Mouse (Mus musculus) T-helper 2 cell (primary cell): ENCODE data around the gene Stoml2.

ENCODE experiments used
- in situ Hi-C: fragments of 300-600 bp; cut with MboI, MseI; formaldehyde crosslinking; loops from one replicate; pipeline ENCODE4 v1.15.1; 2025; ENCODE audit warnings: high pct_unique_total_duplicates

Stoml2 gene

DNA sequence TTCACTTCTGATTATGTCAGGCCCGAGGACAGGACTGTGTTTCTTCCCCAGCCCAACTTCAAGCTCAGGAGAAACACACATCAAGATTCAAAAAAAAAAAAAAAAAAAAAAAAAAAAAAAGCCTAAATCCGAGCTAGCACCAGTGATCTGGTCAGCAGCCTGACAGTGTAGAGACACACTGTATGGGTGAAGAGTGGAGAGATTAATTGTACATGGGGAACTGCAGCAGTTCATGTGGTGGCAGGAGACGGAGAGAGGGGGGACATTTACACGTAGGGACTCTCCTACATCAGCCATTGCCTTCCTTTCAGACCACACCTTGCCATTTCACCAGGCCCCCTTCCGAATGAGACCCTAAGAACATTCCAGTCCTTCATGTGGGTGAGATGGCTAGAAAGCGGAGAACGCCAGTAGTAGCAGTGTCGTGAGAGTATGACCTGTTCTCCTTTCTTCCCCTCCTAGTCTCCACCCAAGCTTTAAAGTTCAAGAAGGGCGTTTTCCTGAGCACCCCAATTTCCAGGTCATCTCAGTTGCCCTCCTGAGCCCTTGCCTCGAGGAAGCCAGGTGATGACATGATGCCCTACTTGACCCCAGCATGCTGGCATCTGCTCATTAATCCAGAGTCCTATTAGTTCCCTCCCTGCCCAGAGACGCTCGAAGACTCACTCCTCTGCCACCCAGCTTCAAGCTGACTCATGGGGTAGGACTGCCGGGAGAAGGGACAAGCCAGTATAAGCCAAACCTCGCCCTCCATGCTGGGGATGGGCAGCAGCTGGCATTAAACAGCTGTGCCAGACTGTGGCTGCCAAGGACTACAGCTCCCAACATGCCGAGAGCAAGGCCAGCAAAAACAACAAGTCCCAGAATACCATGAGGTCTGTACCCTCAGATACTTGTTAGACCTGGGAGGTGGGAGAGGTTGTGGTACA is 7.3 kb upstream of the Stoml2 start:
- in situ Hi-C loops: no loop called here

GRCm38 (mm10) chr4:43037860-43038566 is 6.5 kb upstream of the Stoml2 start:
- in situ Hi-C loops: no loop called here

- in situ Hi-C loops: no loop called here
Observed at GRCm38 (mm10) chr4:43036356-43036755, 4.8 kb upstream of the Stoml2 start.

GRCm38 (mm10) chr4:43035851-43036250 is 4.3 kb upstream of the Stoml2 start:
- in situ Hi-C loops: no loop called here

DNA sequence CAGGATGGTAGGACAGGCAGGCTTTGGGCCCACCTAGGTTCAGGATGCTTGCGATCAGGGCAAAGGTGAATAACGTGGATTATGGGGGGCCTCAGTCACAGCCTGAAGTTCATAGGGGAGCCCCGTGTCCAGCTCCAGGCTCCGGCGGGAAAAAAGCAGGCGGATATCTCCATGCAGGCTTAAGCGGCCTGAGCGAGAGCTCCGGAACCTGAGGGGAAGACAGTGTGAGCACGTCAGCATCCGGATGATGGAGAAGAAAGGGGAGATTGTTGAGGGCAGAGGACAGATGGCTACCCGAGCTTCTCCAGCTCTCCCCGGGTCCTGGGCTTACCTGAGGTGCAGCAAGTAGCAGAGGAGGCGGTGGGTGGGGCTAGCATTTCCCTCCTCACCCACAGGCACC is 2.0 kb upstream of the Stoml2 start:
- in situ Hi-C loops: no loop called here

DNA sequence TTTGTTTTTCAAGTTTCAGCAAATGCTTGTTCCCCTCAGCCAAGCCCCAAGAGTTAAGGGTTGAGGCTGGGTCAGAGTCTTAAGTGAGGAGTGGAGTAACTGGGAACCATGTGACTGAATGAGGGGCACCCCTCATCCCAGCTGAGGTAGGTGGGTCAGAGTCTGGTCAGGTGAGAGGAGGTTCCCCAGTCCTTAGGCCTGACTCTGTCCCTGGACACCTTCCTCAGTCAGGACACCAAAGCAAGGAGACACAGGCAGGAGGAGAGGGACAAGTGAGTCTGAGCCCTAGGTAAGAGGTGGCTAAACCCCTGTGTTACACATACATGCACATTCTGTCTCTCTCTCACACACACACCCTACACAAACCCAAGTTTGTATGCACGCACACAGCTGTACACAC is 991 bp upstream of the Stoml2 start:
- in situ Hi-C loops: no loop called here

DNA sequence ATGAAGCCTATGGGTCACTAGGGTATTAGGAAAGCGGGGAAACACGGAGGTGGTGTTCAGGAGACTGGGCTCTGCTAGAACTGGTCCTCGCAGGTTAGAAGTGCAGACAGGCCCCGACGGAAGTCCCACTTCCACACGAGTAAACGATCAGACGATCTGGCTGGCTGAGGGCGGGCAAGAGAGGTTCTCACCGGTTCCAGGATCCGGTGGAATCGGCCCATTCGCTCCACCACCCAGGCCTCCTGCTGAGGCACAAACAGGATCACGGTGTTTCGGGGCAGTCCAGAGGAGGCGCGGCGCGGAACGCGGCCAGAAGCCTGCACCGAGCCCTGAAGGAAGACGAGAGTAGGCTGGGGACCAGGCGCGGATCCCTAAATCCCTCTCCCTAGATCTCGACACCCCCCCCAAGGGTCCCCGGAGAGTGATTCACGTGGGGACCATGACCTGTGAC is 705 bp downstream of the Stoml2 start:
- in situ Hi-C loops: no loop called here

DNA sequence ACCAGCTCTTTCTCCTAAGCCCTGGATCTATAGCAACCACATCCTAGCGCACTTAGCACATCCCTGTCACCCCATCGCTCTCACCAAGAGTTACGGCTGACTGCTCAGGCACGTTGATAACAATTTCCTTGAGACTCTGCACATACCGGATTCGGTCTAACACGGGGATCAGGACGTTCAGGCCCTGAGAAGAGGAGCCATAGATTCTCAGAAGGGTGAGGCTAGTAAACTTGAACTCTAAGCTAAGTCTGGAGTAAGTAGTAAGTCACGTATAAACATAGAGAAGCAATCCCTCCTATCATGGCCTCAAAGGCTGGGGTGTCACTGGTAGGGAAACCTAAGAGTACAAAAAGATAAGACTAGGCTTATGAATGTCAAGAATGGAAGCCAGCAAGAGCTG is 1.2 kb downstream of the Stoml2 start:
- in situ Hi-C loops: no loop called here

- in situ Hi-C loops: loop anchor here (5.0 to 10.0 kb wide), 2 partner anchors 77 to 535 kb away; partner anchors contain the start of genes Creb3 and Tln1
Observed at GRCm38 (mm10) chr4:43029749-43030148, 1.8 kb downstream of the Stoml2 start.

GRCm38 (mm10) chr4:43029121-43029520 is 2.4 kb downstream of the Stoml2 start:
- in situ Hi-C loops: loop anchor here (5.0 to 10.0 kb wide), 2 partner anchors 77 to 536 kb away; partner anchors contain the start of genes Creb3 and Tln1

- in situ Hi-C loops: loop anchor here (5.0 to 10.0 kb wide), 2 partner anchors 73 to 539 kb away; partner anchors contain the start of genes Creb3 and Tln1
Observed at GRCm38 (mm10) chr4:43025084-43025960, 6.2 kb downstream of the Stoml2 start, which contains the start of gene Pigo. Gene Pigo (minus strand): TSS chr4:43025819.

DNA sequence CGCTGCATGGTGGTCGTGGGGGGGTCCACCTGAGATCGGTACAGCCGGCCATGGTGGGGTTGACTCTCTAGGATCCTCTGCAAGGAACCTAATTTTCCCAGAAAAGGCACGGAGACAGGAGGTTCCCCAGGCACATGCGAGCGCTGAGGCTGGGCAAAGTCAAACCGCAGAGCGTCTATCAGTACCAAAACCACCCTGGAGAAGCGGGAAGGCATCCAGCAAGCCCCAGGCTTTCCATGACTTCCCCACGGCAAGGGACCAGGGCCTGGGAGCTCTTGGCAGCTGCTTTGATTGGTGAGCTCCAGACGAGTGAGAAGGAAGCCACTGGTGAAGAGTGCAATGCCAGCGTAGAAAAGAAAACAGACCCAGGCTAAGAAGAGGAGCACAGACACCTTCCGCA is 6.8 kb downstream of the Stoml2 start:
- in situ Hi-C loops: loop anchor here (5.0 to 10.0 kb wide), 2 partner anchors 72 to 540 kb away; partner anchors contain the start of genes Creb3 and Tln1

GRCm38 (mm10) chr4:43021341-43021740 is 10.2 kb downstream of the Stoml2 start:
- in situ Hi-C loops: loop anchor here (10.0 kb wide), 1 partner anchor 543 kb away; the partner anchor contains the start of genes Creb3 and Tln1

- in situ Hi-C loops: loop anchor here (10.0 kb wide), 1 partner anchor 544 kb away; the partner anchor contains the start of genes Creb3 and Tln1
Observed at GRCm38 (mm10) chr4:43020876-43021275, 10.6 kb downstream of the Stoml2 start.

DNA sequence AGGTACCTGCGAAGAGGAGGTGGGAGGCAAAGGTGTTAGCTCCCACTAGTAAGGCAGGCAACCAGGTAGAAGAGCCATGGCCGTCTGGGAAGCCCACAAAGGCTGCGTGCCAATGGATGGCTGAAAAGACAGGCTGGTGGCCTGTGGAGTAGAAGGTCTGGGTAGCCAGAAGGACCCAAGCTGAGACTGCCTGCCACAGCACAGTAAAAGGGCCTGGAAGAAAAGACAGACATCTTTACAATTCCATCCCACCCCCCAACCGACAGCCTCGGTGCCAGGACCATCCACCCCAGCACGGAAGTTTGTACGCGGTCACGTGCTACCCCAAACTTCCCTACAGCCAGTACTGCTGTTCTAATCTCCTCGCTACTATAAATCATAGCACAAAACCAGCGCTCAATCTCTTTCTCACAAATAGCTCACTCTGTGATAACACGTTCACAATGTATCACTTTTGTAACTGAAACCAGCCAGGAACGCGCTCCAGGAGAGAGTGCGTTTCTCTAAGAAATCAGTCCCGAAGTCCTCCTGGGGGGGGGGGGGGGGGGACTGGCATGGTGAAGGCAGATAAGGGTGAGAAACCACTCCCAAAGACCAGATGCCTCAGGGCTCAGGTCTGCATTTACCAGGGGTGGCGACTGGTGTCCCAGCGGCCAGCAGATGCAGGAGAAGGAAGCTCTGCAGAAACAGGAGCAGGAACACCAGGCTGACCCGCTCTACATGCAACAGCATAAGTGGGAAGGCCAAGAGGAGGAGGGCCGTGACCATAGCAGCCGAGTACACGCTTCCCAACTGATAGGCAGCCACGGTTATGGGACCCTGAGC is 11.7 kb downstream of the Stoml2 start:
- in situ Hi-C loops: loop anchor here (10.0 kb wide), 1 partner anchor 545 kb away; the partner anchor contains the start of genes Creb3 and Tln1

DNA sequence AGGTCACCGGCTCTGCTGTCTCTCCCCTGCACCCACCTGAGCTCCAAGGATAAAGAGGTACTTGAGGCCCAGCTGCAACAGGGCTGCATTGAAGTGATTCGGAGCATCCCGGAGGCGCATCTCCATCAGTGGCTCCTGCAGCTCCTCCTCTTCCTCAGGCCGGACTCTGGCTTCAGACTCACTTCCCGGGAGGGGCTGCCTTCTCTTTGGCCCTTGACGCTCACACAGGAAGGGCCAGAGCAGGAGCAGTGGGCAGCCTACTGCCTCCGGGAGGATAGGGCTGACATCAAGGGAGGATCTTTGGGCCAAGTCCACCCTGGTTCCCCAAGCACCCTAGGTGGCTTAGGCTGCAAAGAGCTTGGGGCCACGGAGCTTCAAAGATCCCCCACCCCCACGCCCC is 12.3 kb downstream of the Stoml2 start:
- in situ Hi-C loops: no loop called here

GRCm38 (mm10) chr4:43018156-43018555 is 13.4 kb downstream of the Stoml2 start:
- in situ Hi-C loops: no loop called here

DNA sequence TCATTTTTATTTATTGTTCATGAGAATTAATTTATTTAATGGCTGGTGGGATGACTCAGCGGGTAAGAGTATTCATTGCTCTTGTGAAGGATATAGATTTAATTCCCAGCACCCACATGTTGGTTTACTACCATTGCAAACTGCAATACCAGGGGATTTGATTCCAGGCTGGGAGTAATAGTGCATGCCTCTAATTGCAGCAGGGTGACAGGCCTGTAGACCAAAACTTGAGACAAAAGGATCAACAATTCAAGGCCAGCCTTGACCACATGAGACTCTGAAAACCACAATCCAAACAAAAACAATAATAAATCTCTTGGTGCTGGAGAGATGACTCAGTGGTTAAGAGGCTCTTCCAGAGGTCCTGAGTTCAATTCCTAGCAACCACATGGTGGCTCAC is 19.4 kb downstream of the Stoml2 start:
- in situ Hi-C loops: no loop called here

DNA sequence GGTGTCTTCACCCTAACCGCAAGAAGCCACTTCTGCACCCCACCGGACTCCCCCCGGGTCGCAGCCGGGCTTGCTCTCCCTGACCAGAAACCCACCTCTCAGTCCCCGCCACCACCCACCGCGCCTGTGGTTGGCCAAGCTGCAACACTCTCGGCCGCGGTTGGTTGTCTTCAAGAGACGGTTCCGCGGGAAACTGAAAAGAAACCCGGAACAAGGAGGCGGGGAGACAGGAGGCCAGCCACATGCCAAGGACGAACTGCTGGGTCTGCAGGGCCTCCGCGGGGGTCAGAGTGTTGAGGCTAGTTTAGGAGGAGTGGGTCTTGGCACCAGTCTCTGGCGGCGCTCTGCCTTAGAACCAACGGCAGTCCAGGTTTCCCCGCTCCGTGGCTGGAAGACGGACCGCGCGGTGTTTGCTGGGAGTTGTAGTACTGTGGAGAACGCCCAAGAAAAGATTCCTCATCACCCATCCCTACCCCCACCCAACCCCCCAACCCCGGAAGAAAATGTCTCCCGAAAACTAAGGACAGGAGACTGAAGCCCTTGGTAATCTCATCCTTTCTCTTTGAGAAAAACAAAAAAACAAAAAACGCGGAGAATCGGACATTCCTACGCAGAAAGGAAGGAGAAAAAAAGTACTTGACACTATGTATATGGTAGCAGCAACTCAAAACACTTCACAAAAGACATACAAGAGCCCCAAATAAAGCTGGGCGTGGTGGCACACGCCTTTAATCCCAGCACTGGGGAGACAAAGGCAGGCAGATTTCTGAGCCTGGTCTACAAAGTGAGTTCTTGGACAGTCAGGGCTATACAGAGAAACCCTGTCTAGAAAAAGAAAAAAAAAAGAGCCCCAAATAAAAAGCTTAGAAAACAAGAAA is 21.1 kb downstream of the Stoml2 start, which contains the start of gene Fancg:
Gene Fancg (minus strand): TSS at position 346 of the 878 bp plus-strand sequence.
- in situ Hi-C loops: no loop called here
